Mouse (Mus musculus) forebrain, embryonic 12.5 days (tissue): Measurements from ENCODE around the gene 2310061I04Rik. TPM values are rescaled to one million over a fixed set of nuclear protein-coding genes. Genes with fewer than 3 reads are reported as not detected.
"Not testable (repeated sequence)": the region's sequence is repeated elsewhere in the genome, so short reads cannot be mapped to it uniquely, and the experiment has no call there.

Source experiments
- ATAC-seq: fragments of 200-750 bp; cut with Nextera tagmentation; 2 replicates; pipeline ENCODE4 v1.8.0; 2017; ENCODE audit warnings: moderate TSS enrichment; ENCODE audit not compliant: low FRiP score
- H3K27ac ChIP-seq: fragments of 300-500 bp; sonication (generic); 2 replicates; pipeline ENCODE4 v1.5.1; 2016; ENCODE audit warnings: mild to moderate bottlenecking
- H3K27me3 ChIP-seq: fragments of 300-500 bp; sonication (generic); 2 replicates; pipeline ENCODE4 v1.6.1; 2016; ENCODE audit warnings: mild to moderate bottlenecking
- H3K36me3 ChIP-seq: fragments of 300-500 bp; sonication (generic); replicated peaks from 2 replicates; pipeline ENCODE4 v1.6.1; 2016; ENCODE audit warnings: mild to moderate bottlenecking
- H3K4me1 ChIP-seq: fragments of 300-500 bp; sonication (generic); 2 replicates; pipeline ENCODE4 v1.6.1; 2016
- H3K4me2 ChIP-seq: fragments of 300-500 bp; sonication (generic); 2 replicates; pipeline ENCODE4 v1.6.1; 2016; ENCODE audit warnings: mild to moderate bottlenecking, moderate library complexity
- H3K4me3 ChIP-seq: fragments of 300-500 bp; sonication (generic); replicated peaks from 2 replicates; pipeline ENCODE4 v1.5.1; 2016; ENCODE audit warnings: mild to moderate bottlenecking
- H3K9ac ChIP-seq: fragments of 300-500 bp; sonication (generic); 2 replicates; pipeline ENCODE4 v1.6.1; 2016; ENCODE audit warnings: mild to moderate bottlenecking
- H3K9me3 ChIP-seq: fragments of 300-500 bp; sonication (generic); 2 replicates; pipeline ENCODE4 v1.6.1; 2016
- WGBS: fragments of 180-500 bp; shearing (Covaris S2); methylation state at CpG from one replicate; pipeline ENCODE4 v1.1.7; 2016; 5-methylcytosine and 5-hydroxymethylcytosine counted together
- polyA plus RNA-seq: library from polyadenylated mRNA; unstranded; fragments of >200 nt; fragmentation: Nextera tagmentation; extraction: Ambion mirVana; gene quantifications from 2 replicates; pipeline ENCODE4 v1.2.1, GENCODE M21; 2016

2310061I04Rik gene
- polyA plus RNA-seq, result 26.7 and 29.4 TPM in 2 replicates

DNA sequence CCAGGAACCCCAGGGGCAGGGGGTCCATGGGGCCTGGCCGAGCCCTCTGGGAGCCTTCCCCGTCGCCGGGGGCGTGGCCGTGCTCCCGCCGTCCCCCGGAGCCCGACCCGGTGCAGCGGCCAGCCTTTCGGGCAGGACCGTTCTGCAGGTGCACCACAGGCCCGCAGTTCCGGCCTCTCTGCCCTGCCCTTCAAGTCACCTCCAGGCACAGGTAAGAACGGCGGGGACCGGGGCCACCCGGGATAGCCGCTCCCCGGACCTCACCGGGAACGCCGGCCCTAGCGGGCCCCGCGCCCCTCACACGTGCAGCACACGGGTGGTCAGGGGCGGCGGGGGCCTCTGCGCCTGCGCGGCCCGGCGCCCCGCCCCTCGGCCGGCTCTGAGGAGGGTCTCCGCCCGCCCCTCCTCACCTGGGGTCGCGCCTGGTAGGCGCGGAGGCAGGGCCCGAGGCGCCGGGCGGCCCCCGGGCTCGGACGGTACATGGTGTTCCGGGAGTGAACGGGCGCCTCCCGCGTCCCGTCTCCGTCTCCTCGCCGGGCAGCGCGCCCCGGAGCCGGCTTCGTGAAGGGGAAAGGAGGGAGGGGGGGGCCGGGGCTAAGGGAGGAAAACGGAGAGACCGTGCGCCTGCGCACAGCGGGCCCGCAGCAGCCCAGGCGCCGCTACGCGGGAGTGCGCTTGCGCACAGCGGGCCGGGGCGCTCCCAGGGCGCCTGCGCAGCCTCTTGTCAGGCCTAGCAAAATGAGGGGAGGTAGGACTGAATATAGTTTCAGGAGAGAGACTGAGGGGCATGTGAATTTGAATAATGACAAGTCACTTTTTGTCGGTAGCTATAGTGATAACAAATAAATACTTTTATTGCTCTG is at the start of gene 2310061I04Rik:
TSS of gene 2310061I04Rik (minus strand) at position 651 of the 863 bp plus-strand sequence.
- H3K4me1 ChIP-seq, result peaks cover 20% of the 10 kb centered on the region
- H3K9ac ChIP-seq, result peak within 1 kb of the TSS; percentile 86
- H3K36me3 ChIP-seq, result peaks cover 69% of the 10 kb centered on the region
- peak within 1 kb of the TSS; percentile 94 for H3K27ac ChIP-seq
- peak within 1 kb of the TSS; percentile 78 for H3K4me3 ChIP-seq
- 1% methylated on average over 82 of the region's 86 CpGs for WGBS
- H3K27me3 ChIP-seq, result no peaks in the 10 kb centered on the region
- H3K9me3 ChIP-seq, result no peaks in the 10 kb centered on the region
- peak within 1 kb of the TSS; percentile 99 for H3K4me2 ChIP-seq
- ATAC-seq, result peak; percentile 94

DNA sequence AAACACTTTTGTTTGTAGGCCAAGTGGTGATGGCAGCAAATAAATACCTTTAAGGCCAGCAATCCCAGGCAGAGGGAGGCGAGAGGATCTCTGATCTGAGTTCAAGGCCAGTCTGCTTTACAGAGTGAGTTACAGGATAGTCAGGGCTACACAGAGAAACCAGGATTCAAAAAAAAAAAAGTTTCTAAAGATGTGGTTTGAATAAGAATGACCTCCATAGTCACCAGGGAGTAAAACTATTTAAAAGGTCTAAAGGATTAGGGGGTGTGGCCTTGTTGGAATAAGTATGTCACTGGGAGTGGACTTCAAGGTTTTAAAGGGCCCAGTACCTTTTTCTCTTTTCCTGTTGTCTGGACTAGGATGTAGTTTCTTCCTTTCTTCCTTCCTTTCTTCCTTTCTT is 42.7 kb upstream of the 2310061I04Rik start:
- Histone ChIP-seq H3K27ac (no peak overlapping the region), H3K9ac (no peak overlapping the region), H3K4me3 (no peak overlapping the region), H3K9me3 (no peaks in the 10 kb centered on the region), H3K36me3 (no peaks in the 10 kb centered on the region), H3K27me3 (no peaks in the 10 kb centered on the region), H3K4me1 (no peaks in the 10 kb centered on the region), H3K4me2 (no peak overlapping the region)
- ATAC-seq, result no peak
- 61% methylated on average over 1 of the region's 1 CpGs for WGBS

DNA sequence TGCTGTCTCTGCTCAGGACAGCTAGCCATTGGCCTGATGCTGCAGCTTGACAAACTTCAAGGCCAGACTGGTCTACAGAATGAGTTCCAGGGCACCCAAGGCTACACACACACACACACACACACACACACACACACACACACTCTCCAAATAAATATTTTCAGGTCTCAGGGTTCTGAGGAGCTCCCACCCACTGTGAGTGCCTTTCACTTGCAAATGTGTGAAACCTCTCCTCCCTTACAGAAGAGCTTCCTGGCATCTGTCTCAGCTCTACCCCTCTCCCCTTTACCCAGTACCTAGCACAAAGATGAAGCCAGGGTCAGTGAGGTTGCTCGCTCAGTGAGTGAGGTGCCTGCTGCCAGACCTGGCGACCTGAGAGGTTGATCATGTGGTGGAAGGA is 41.9 kb upstream of the 2310061I04Rik start:
- no peak overlapping the region for H3K4me3 ChIP-seq

DNA sequence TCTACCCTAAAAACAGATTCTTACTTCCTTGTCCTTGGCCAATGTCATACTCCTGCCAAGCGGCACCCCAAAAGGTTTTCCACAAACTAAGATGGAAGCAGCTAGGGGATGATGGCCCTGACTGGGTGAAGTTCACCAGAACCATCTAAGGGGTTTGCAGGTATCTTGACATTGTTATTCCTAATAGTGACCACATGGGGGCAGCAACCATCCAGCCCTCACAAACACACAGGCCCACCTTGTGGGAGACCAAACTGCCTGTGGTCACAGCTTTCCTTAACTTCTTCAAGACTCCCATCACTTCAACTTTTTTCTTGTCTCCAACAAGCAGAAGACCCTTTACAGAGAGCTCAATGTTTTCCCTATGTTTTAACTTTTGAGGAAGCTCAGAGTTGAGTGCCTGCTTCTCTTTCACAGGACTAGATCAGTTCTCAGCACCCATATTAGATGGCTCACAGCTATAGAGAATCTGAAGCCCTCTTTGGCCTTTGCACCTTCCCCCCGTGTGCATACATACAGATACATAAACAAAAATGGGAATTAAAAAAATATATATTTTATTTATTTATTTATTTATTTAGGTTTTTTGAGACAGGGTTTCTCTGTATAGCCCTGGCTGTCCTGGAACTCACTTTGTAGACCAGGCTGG is 40.6 kb upstream of the 2310061I04Rik start:
- Histone ChIP-seq H3K9me3 (no peaks in the 10 kb centered on the region), H3K27me3 (no peaks in the 10 kb centered on the region), H3K4me3 (no peak overlapping the region), H3K27ac (no peak overlapping the region), H3K4me2 (no peak overlapping the region), H3K4me1 (no peaks in the 10 kb centered on the region), H3K9ac (no peak overlapping the region), H3K36me3 (no peaks in the 10 kb centered on the region)
- 38% methylated on average over 2 of the region's 2 CpGs for WGBS
- peak; percentile 77; the same call in 1 of the 2 replicates for ATAC-seq

More for the DNA sequence above, 41.9 kb upstream of the 2310061I04Rik start:
- H3K36me3 ChIP-seq, result no peaks in the 10 kb centered on the region
- H3K27me3 ChIP-seq, result no peaks in the 10 kb centered on the region
- no peak overlapping the region for H3K27ac ChIP-seq
- 0 out of 2 replicates have a peak overlapping the region, but pooled peaks have one; percentile 21 for H3K9ac ChIP-seq
- no peak overlapping the region for H3K4me2 ChIP-seq
- ATAC-seq, result no peak
- H3K9me3 ChIP-seq, result no peaks in the 10 kb centered on the region
- WGBS, result 65% methylated on average over 2 of the region's 2 CpGs
- H3K4me1 ChIP-seq, result no peaks in the 10 kb centered on the region

DNA sequence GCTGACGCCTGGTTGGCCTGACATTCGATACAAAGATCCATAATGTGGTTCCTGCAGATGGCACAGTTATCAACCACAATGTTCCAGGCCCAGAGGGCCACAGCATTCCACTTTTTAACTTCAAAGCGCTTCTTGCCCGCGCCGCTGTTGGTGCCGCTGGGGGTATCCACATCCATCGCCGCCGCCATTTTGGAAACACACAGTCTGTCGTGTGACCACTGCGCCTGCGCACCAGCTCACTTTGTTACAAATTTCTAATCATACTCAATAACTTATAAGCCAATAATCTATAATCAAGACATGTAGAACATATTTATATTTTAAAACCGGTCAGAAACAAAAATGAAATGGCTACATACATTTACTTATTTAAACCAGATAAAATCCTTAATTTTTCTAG is 38.5 kb upstream of the 2310061I04Rik start:
- H3K27me3 ChIP-seq, H3K4me1 ChIP-seq, H3K4me3 ChIP-seq, H3K36me3 ChIP-seq, H3K9ac ChIP-seq, ATAC-seq, H3K9me3 ChIP-seq, H3K4me2 ChIP-seq, H3K27ac ChIP-seq: not testable (repeated sequence)
- 92% methylated on average over 14 of the region's 14 CpGs for WGBS

DNA sequence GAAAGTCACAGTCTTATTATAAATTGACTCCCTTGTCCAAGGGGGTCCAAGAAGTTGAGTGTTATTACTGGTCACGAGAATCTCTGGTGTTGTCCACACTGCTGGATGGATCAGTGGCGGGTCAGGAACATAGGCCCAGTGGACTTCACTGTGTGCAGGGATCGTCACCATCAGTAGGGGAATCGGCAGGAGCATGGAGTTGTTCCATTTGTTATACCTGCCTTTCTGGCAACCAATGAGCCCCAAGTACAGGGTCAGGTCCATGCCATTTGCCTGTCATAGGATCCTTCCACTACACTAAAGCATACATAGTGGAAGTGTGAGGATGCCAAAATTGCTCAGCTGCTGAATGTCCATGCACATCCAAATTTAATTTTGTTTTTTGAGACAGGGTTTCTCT is 35.4 kb upstream of the 2310061I04Rik start:
- Histone ChIP-seq H3K9me3 (no peaks in the 10 kb centered on the region), H3K36me3 (peaks cover 40% of the 10 kb centered on the region), H3K4me1 (no peaks in the 10 kb centered on the region), H3K27ac (no peak overlapping the region), H3K27me3 (no peaks in the 10 kb centered on the region), H3K4me3 (no peak overlapping the region), H3K4me2 (no peak overlapping the region), H3K9ac (no peak overlapping the region)
- ATAC-seq, result no peak
- WGBS, result 88% methylated on average over 4 of the region's 4 CpGs

DNA sequence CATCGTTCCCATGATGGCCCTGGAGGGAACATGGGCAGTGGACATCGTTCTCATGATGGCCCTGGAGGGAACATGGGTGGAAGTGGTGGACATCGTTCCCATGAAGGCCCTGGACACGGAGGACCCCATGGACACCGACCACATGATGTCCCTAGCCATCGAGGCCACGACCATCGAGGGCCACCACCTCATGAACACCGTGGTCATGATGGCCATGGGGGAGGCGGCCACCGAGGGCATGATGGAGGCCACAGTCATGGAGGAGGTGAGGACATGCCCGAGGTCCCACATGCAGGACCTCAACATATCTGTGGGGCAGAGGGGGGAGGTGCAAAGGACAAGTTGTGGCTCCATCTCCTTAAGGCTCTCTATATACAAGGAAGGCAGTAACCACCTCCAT is 33.4 kb upstream of the 2310061I04Rik start:
- no peak overlapping the region for H3K4me3 ChIP-seq
- no peaks in the 10 kb centered on the region for H3K4me1 ChIP-seq
- no peaks in the 10 kb centered on the region for H3K9me3 ChIP-seq
- 95% methylated on average over 12 of the region's 12 CpGs for WGBS
- H3K36me3 ChIP-seq, result peaks cover 58% of the 10 kb centered on the region
- no peak overlapping the region for H3K4me2 ChIP-seq
- 0 out of 2 replicates have a peak, but pooled peaks have one; percentile 24 for ATAC-seq
- no peak overlapping the region for H3K27ac ChIP-seq
- no peak overlapping the region for H3K9ac ChIP-seq
- H3K27me3 ChIP-seq, result no peaks in the 10 kb centered on the region

DNA sequence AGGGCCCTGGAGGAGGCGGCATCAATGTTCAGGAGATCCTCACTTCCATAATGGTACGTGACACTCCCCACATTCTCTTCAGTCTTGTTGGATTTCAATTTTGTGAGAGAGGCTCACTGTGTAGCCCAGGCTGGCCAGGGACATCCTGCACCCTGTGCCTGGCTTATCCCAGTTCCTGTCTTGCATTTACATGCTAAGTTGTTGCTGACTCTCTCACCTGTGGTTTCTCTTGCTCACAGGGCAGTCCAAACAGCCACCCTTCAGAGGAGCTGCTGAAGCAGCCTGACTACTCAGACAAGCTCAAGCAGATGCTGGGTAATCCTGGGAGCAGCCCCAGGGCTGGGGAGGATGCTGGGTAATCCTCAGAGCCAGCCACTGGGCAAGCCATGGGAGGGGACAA is 32.3 kb upstream of the 2310061I04Rik start:
- peaks cover 68% of the 10 kb centered on the region for H3K36me3 ChIP-seq
- WGBS, result 97% methylated on average over 2 of the region's 2 CpGs

DNA sequence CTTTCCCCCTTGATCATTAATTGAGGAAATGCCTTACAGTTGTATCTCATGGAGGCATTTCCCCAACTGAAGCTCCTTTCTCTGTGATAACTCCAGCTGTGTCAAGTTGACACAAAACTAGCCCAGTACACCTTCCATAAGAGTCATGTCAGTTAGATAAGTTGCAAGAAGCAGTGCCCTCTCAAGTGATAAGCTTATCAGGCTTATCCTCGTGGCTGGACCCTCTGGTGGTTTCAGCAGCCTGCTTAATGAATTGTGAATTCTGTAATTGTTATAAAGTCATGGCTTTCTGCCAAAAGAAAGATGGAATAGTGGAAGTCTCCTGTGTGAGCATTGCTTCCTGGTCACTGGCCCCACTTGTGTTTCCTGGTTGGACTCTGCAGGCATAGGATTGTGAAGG is 30.2 kb upstream of the 2310061I04Rik start:
- H3K4me2 ChIP-seq, result no peak overlapping the region
- H3K9ac ChIP-seq, result no peak overlapping the region
- H3K9me3 ChIP-seq, result no peaks in the 10 kb centered on the region
- H3K36me3 ChIP-seq, result peaks cover 83% of the 10 kb centered on the region
- no peaks in the 10 kb centered on the region for H3K4me1 ChIP-seq
- no peak overlapping the region for H3K27ac ChIP-seq
- no peak for ATAC-seq
- WGBS, result 89% methylated on average over 1 of the region's 1 CpGs
- H3K4me3 ChIP-seq, result no peak overlapping the region
- H3K27me3 ChIP-seq, result no peaks in the 10 kb centered on the region

More for the DNA sequence above, 32.3 kb upstream of the 2310061I04Rik start:
- no peak overlapping the region for H3K4me2 ChIP-seq
- H3K4me3 ChIP-seq, result no peak overlapping the region
- H3K9ac ChIP-seq, result no peak overlapping the region
- ATAC-seq, result no peak
- H3K9me3 ChIP-seq, result no peaks in the 10 kb centered on the region
- no peaks in the 10 kb centered on the region for H3K4me1 ChIP-seq
- H3K27ac ChIP-seq, result no peak overlapping the region
- no peaks in the 10 kb centered on the region for H3K27me3 ChIP-seq

DNA sequence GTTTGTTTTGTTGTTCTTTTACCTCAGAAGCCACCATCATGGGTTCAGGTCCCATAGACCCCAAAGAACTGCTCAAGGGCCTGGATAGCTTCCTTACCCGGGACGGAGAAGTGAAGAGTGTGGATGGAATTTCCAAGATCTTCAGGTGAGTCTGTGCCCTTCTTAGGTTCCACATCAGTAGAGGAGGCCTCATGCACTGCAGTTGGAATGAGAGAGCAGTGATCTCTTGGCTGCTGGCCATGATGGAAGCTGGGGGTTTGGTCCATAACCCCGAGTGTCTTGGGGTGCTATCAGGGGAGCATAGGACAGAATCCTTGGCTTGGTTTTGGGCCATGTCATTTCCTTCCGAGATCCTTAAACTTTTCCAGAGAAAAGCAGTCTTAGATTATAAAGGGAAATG is 26.1 kb upstream of the 2310061I04Rik start:
- Histone ChIP-seq H3K36me3 (peaks cover 57% of the 10 kb centered on the region), H3K9ac (no peak overlapping the region), H3K9me3 (no peaks in the 10 kb centered on the region), H3K4me2 (no peak overlapping the region), H3K4me3 (no peak overlapping the region), H3K27ac (no peak overlapping the region), H3K4me1 (peaks cover 30% of the 10 kb centered on the region), H3K27me3 (no peaks in the 10 kb centered on the region)
- no peak for ATAC-seq
- 98% methylated on average over 4 of the region's 4 CpGs for WGBS

DNA sequence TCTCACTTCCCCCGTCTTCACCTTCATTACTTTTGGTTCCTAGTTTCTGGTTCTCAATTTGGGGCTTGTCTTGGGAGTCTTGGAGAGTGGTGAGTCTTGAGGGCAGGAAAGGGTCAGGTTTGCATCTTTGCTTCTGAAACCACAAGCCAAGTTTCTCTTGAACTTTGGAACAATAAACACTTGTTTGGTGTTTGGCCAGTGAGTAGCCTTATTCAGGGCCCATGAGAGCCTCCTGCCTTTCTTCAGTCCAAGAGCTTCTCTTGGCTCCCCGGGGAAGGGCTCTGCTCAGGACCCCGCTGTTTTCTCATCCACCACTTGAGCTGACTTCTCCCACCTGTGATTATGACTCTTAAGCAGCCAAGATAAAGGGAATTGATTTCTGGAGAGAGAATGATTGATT is 25.3 kb upstream of the 2310061I04Rik start:
- Histone ChIP-seq H3K4me2 (no peak overlapping the region), H3K27me3 (no peaks in the 10 kb centered on the region), H3K27ac (no peak overlapping the region), H3K9me3 (no peaks in the 10 kb centered on the region), H3K9ac (no peak overlapping the region), H3K36me3 (peaks cover 50% of the 10 kb centered on the region), H3K4me3 (no peak overlapping the region), H3K4me1 (peaks cover 30% of the 10 kb centered on the region)
- ATAC-seq, result no peak
- WGBS, result 84% methylated on average over 3 of the region's 3 CpGs

DNA sequence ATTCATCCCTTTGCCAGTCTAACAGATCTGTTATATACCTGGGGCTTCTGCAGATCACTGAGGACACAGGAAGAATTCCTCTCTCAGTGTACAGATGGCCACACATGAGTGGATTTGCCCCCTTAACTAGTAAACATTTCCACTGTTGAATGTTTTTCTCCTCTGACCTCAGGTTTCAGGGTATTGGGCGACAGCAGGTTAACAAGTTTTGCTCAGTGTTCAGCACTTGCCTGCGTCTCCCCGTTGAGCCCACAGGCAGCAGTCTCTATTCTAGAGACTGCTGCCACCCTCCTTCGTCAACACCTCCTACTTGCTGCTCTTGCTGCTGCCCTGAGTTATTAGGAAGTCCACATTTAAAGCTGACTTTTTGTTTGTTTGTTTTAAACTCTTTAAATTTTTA is 24.5 kb upstream of the 2310061I04Rik start:
- peaks cover 30% of the 10 kb centered on the region for H3K4me1 ChIP-seq
- H3K9ac ChIP-seq, result no peak overlapping the region
- no peaks in the 10 kb centered on the region for H3K27me3 ChIP-seq
- no peak overlapping the region for H3K4me3 ChIP-seq
- H3K4me2 ChIP-seq, result no peak overlapping the region
- 85% methylated on average over 4 of the region's 4 CpGs for WGBS
- 0 out of 2 replicates have a peak overlapping the region, but pooled peaks have one; percentile 42 for H3K27ac ChIP-seq
- H3K36me3 ChIP-seq, result peaks cover 43% of the 10 kb centered on the region
- H3K9me3 ChIP-seq, result no peaks in the 10 kb centered on the region
- no peak for ATAC-seq
